Mouse (Mus musculus) lung, adult 2 months (tissue): ENCODE measurements around the gene Ep400. TPM values are rescaled to one million over a fixed set of nuclear protein-coding genes. Genes with fewer than 3 reads are reported as not detected.

Source experiments
- DNase-seq: peaks from one replicate; pipeline ENCODE4 v3.0.0; 2022
- H3K4me1 ChIP-seq: fragments of 200-500 bp; 2 replicates; pipeline ENCODE4 v1.6.1; 2011; ENCODE audit warnings: low read length; ENCODE audit not compliant: control insufficient read depth, insufficient read depth
- H3K4me3 ChIP-seq: fragments of 200-500 bp; replicated peaks from 2 replicates; pipeline ENCODE3; 2011; ENCODE audit warnings: low read depth, mild to moderate bottlenecking, control low read depth, low read length; ENCODE audit errors: extremely low read depth
- CTCF ChIP-seq: fragments of 200-500 bp; IDR thresholded peaks from 2 replicates; pipeline ENCODE4 v1.5.1; 2011; ENCODE audit warnings: mild to moderate bottlenecking, low read length, control low read depth; ENCODE audit not compliant: insufficient read depth
- POLR2A ChIP-seq: fragments of 200-500 bp; IDR thresholded peaks from 2 replicates; pipeline ENCODE4 v1.6.1; 2011; ENCODE audit warnings: low read depth, mild to moderate bottlenecking, control low read depth, low read length, borderline replicate concordance; ENCODE audit errors: extremely low read depth
- WGBS: fragments of 180-500 bp; shearing (Covaris S2); methylation state at CpG from one replicate; pipeline ENCODE4 v1.1.7; 2018; 5-methylcytosine and 5-hydroxymethylcytosine counted together
- polyA plus RNA-seq: library from polyadenylated mRNA; depleted of rRNA; stranded (reverse); fragments of >200 nt; gene quantifications from 2 replicates; pipeline ENCODE4 v1.2.3, GENCODE M21; 2012

Gene Ep400
- polyA plus RNA-seq, 1 experiment = 64.0 TPM

DNA sequence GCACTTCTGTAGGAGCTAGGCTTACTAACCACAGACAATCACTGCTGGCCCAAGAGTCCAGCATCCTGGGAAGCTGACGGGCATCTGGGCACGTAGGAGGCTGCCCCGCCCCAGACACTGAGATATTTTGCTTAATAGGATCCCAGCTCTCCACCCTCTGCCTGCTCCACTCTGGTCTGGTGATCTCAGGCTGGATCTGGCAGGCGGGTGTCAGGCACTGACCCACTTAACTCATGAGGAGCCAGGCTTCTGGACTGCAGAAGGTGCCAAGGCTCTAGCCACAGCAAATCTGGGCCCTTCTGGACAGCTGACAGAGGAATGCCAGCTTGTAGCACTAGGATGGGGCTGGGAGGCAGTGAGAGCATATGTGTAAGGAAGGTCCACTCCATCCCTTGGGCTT lies 31.7 kb upstream of the Ep400 start:
- no peak for DNase-seq
- TF ChIP-seq POLR2A (no peak), CTCF (no peak)
- H3K4me1 ChIP-seq = peaks cover 4% of the 10 kb centered on the region; the same call in 1 of the 2 replicates
- no peak overlapping the region for H3K4me3 ChIP-seq
- WGBS = 54% methylated on average over 4 of the region's 4 CpGs

DNA sequence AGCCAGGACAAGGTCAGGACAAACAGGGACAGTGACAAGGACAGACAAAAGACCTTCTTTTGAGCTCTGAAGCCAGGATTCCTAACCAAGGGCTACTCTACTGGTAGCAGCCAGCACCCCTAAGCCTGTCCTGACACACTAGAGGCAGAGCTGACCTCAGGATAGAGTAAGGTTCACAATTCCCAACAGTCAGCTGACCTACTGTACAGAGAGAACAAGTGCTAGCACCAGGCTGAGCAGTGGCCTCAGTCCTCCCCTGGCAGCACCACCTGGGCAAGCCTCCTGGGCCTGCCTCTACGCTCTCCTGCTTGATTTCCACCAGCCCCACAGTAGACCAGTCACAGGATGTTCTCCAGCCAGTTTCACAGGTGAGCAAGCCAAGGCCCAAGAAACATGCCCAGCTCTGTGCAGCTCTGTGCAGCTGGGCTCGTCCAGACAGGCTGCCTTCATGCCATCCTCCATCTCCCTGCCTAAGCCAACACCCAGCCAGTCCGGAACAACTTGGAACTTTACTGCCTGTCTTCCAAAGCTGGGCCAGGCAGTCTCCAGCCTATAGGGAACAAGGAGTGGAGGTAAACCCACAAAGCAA lies 30.6 kb upstream of the Ep400 start:
- 80% methylated on average over 3 of the region's 3 CpGs for WGBS
- peaks cover 2% of the 10 kb centered on the region; the same call in 1 of the 2 replicates for H3K4me1 ChIP-seq
- no peak for DNase-seq
- TF ChIP-seq POLR2A = no peak
- no peak for TF ChIP-seq CTCF
- H3K4me3 ChIP-seq = no peak overlapping the region

GRCm38 (mm10) chr5:110797696-110798095 lies 27.2 kb upstream of the Ep400 start:
- H3K4me3 ChIP-seq = no peak overlapping the region
- TF ChIP-seq POLR2A (no peak), CTCF (no peak)
- DNase-seq = peak; percentile 33
- WGBS = 55% methylated on average over 4 of the region's 4 CpGs
- peaks cover 2% of the 10 kb centered on the region; the same call in 1 of the 2 replicates for H3K4me1 ChIP-seq

DNA sequence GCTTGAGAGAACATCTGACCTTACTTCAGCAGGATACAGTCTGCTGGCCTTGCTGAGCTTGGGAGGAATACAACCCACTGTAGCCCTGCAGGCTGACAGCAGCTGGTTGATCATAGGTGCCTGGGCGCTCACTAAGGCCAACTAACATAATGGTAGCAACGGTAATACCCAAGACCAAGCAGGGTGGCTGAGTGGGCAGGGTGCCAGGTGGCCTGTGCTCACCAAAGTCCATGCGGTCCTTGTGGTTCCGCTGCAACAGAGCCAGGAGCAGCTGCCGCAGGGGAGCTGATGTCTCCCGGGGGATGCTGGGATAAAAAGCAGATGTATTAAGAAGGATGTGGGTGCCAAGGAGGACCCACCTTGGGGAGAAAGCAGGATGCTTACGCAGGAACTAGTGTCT lies 23.8 kb upstream of the Ep400 start:
- Histone ChIP-seq H3K4me3 (no peak overlapping the region), H3K4me1 (0 out of 2 replicates have a peak, but pooled peaks cover 2% of the 10 kb centered on the region)
- TF ChIP-seq POLR2A = no peak
- TF ChIP-seq CTCF = no peak
- no peak for DNase-seq
- 88% methylated on average over 7 of the region's 7 CpGs for WGBS

DNA sequence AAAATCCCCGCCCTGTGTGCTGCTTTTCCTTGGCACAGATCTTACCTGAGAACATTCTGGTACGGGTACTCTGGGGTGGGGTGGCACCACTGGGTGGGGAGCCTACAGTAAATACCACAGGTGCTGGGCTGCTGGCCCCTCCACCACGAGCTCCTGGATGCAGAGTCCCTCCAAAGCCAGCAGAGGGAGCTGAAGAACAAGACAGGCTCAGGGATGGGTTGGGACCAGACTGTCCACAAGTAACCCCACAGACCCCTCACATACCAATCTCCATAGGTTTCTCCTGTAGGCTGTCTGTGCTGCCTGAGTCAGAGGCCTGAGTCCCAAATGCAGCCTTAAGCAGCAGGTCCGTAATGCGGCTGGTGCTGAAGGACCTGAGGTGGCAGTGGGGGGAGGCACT lies 18.2 kb upstream of the Ep400 start:
- H3K4me1 ChIP-seq = no peaks in the 10 kb centered on the region
- H3K4me3 ChIP-seq = no peak overlapping the region
- peak; percentile 36 for DNase-seq
- TF ChIP-seq CTCF (peak; percentile 76), POLR2A (no peak)
- WGBS = 61% methylated on average over 5 of the region's 5 CpGs

DNA sequence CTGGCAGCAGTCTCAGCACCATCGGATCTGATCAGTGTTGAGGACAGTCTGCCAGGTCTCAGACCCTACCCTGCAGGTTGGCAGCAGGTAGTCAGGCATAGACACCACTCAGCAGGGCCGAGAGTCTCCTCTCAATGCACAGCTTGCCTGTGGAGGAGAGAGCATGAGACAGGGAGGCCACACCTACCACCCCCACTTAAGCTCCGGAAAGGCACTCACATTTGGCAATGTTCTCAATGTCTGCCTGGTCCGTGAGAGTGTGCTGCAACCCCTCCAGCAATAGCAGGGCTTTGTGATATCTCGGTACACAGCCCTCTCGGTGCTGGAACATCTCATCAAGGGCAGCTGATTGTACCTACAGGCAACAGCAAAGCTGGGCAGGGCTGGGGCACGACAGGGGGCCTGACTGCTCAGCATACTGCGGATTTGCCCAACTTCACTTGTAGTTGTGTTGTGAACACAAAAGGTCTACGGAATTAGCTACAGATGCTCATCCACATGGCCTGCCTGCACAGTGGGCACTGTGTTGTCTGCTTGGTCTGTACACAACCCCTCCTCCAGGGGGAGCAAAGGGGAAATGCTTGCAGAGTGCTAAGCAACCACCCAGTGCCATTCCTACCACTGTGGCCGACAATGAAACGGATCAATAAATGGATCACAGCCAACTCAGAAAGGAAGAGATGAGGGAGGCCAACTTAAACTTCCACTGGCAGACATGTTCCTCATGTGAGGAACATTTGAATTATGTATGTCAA lies 15.7 kb upstream of the Ep400 start:
- TF ChIP-seq POLR2A = no peak
- peak; percentile 32; the same call in 1 of the 2 replicates for TF ChIP-seq CTCF
- H3K4me3 ChIP-seq = no peak overlapping the region
- DNase-seq = no peak
- WGBS = 70% methylated on average over 11 of the region's 11 CpGs
- no peaks in the 10 kb centered on the region for H3K4me1 ChIP-seq

- TF ChIP-seq POLR2A = no peak
- TF ChIP-seq CTCF = no peak
- Histone ChIP-seq H3K4me3 (no peak overlapping the region), H3K4me1 (peaks cover 5% of the 10 kb centered on the region; the same call in 1 of the 2 replicates)
- WGBS = 56% methylated on average over 8 of the region's 8 CpGs
- DNase-seq = no peak
Measured at GRCm38 (mm10) chr5:110783150-110783549, 12.6 kb upstream of the Ep400 start.

- TF ChIP-seq CTCF (no peak), POLR2A (no peak)
- DNase-seq = no peak
- H3K4me3 ChIP-seq = no peak overlapping the region
- peaks cover 5% of the 10 kb centered on the region; the same call in 1 of the 2 replicates for H3K4me1 ChIP-seq
- 75% methylated on average over 7 of the region's 7 CpGs for WGBS
Measured at GRCm38 (mm10) chr5:110781529-110782238, 11.2 kb upstream of the Ep400 start.

DNA sequence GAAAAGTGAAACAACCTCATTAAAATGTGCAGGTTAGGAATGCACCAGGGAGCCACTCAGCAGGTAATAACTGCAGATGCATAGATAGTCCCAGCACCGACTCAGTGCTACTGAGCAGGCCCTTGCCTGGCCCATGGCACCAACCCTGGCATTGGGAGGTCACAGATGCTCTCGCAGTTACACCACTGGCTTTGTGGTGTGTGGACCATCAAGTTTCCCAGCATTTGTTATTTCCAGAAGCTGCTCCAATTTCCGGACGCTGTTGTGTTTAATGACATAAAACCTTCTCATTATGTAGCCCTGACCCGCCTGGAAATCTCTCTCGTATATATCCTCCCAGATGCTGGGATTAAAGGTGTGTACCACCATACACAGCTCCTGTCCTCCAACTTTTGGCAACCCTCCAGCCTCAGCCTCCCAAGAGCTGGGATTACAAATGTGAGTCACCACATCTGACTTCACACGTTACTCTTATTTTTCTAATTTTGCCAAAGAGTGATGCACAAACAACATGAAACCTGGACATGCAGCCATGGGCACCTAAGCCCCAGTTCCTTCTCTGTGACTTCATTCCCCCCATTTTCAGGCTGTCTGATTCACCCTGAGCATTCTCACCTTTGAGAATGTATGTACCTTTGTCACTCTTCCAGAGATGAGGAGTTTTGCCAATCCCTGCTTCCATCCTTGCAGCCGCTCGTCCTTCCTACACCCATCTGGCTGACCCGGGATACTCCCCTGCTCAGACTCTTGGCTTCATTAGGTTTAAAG lies 10.4 kb upstream of the Ep400 start:
- Histone ChIP-seq H3K4me3 (peak overlapping the region; percentile 71), H3K4me1 (peaks cover 5% of the 10 kb centered on the region; the same call in 1 of the 2 replicates)
- TF ChIP-seq POLR2A (no peak), CTCF (no peak)
- 44% methylated on average over 10 of the region's 10 CpGs for WGBS
- no peak for DNase-seq
